Mouse (Mus musculus): ENCODE data around the gene Cdkn3.
A peak's percentile ranks its signal among the peaks of the same experiment; 100 is the strongest.
"Not testable (repeated sequence)": the region's sequence is repeated elsewhere in the genome, so short reads cannot be mapped to it uniquely, and the experiment has no call there.

The Cdkn3 gene

DNA sequence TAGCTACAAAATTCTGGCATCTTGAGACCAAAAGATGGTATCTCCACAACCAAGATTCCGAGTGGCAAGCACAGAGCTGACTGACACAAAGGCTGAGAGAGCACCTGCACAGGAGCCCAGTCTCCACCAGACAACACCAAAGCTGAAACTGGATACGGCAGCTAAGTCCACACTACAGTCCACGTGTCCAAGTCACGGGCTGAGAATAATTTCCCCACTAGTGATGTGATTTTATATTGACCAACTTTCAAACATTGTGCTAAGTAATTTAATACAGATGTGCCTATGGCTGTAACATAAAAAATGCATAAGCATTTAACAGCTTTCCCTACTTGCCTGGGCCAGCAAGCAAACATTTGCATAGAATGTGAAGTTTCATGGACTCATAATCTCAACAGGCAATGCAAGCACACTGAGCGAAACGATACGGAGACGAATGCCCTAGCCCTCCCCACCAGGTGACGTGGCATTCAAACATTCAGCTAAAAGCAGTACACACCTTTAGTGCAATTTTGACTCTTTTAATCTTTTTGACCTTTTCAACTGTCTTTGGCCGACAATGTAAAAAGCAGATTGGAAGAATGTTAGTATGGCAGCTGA is 23.1 kb downstream of the Cdkn3 start:
- DNase-seq (ENCODE audit: low spot score in 2 of 2): no peak

GRCm38 (mm10) chr14:46785247-46785646 is 24.9 kb downstream of the Cdkn3 start:
- no peak for DNase-seq (ENCODE audit: low spot score in 2 of 2)

GRCm38 (mm10) chr14:46787454-46787786 is 27.1 kb downstream of the Cdkn3 start:
- DNase-seq (ENCODE audit: low spot score in 2 of 2): no peak

DNA sequence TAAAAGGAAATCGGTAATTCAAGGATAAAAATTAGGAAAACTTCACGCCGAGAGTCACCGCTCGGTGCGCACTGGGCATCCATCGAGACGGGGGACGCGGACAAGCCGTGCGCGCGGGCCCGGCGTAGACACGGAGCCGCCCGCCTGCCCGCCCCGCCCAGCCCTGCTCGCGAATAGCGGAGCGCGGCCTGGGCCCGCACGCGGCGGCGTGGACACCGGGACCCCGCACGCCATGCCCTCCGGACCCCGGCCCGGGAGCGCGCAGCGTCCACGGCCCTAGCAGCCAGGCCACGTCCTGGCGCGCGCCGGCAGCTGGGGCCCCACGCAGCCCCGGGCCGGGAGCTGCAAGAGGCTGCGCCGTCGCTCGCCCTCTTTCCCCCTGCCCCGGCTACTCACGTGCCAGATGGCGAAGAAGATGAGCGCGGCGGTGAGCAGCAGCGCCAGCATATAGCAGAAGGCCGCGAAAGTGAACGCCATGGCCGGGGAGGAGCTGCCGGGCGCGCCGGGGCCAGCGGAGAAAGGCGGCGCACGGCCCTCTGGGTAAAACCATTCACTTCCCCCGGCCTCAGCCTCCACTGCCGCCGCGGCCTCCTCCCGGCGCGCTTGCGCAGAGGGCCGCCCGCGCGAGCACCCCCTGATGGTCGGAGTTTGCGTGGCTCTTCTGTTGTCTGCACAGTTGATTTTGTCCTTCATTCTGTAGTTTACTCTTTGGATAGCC is 27.6 kb downstream of the Cdkn3 start, which contains the start of gene Cnih1:
Gene Cnih1, minus strand, starts transcription at position 625 of the 718 bp plus-strand sequence.
- DNase-seq (ENCODE audit: low spot score in 2 of 2): peak; percentile 86 to 90

DNA sequence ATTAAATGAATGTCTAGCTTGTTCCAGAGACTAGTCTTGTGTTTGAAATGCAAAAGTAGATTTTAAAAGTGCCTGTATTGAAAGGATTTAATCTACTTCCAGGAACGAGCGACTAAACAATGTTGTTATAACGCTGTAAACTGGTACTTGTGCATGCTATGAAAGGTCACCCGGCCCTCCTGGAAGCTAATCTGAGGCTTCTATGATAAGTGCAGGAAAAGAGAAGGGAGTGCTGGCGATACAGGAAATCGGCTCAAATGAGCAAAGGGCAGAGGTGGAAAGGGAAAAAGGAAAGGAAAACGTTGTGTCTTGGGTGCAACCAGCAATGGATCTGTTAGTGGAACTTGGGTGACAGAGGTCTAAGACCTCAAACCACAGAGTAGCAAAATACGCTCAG is 28.2 kb downstream of the Cdkn3 start:
- no peak for DNase-seq (ENCODE audit: low spot score in 2 of 2)

- peak in 1 of 2 experiments; percentile 37 for DNase-seq (ENCODE audit: low spot score in 2 of 2)
Observed at GRCm38 (mm10) chr14:46790303-46790702, 30.0 kb downstream of the Cdkn3 start.

DNA sequence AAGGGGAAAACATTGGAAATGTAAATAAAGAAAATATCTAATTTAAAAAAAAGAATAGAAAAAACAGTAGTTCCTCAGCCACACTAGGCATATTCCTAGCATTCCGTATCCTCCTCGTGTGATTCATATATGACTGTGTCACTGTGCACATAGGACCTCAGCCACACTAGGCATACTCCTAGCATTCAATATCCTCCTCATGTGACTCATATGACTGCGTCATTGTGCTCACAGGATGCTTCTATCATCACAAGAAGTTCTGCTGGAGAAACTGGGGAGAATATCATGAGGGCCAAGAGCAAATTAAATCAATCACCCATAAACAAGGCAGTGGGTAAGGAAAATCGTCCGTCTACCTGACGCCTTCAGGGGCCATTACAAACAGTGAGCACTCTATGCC is 30.4 kb downstream of the Cdkn3 start:
- no peak for DNase-seq (ENCODE audit: low spot score in 2 of 2)

DNA sequence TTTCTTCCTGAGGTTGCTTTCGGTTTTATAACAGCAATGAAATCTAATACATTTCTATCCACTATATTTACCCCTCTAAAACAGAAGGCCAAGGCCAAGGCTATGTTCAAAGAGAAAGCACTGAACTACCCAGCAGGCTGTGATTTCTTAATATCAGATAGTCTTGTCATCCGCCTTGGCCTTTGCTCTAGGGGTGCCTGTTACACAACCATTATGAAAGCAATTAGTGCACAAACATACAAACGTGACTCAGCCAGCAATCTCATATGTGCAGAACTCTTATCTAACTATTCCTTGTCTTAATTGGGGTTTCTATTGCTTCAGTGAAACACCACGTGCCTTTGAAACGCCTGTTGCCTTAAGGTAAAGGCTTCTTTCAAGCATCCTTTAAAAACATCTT is 33.8 kb downstream of the Cdkn3 start:
- no peak for DNase-seq (ENCODE audit: low spot score in 2 of 2)

DNA sequence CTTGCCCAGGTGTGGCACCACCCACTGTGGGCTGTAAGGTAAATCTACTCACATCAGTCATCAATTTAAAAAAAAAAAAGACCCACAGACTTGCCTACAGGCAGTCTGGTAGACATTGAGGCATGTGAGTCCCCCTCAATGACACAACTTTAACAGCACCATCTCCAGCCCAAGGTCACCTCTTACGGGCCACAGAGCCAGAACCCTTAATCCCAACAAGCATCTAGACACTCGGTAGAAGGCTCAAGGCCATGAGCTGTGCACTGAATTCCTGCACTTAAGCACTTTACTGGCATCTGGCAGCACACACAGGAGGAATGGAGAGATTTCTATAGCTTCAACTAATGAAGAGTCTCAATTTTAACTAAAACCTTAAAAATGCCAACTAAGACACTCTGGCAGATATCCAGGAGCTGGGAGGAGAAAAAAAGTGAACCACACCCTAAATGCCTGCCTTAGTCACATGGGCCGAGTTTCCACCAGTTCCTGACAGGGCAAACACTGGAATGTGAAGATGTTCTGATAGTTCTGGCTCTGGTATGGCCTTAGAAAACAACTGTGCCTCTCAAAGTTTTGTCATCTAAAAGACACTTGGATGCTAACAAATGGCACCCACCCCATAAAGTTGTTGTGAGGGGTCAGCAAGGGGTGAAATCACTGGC is 40.5 kb downstream of the Cdkn3 start:
- DNase-seq (ENCODE audit: low spot score in 2 of 2): peak in 1 of 2 experiments; percentile 47

DNA sequence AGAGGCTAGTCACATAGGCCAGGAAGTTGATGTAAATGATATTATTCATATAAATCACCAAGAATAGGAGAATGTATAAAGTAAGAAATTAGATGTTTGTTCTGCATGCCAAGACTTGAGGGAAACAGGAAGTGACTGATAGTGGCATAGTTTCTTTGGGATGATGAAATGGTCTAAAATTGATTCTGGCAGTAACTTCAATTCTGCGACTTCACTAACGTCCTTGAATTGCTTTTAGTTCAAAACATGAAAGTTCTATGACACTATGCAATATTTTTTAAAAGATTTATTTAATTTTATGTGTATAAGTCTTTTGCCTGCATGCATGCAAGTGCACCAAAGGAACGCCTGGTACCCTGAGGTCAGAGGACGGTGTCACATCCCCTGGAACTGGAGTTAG is 42.9 kb downstream of the Cdkn3 start:
- no peak for DNase-seq (ENCODE audit: low spot score in 2 of 2)

- no peak for DNase-seq (ENCODE audit: low spot score in 2 of 2)
Observed at GRCm38 (mm10) chr14:46803791-46804190, 43.5 kb downstream of the Cdkn3 start.

GRCm38 (mm10) chr14:46806186-46806585 is 45.8 kb downstream of the Cdkn3 start:
- DNase-seq (ENCODE audit: low spot score in 2 of 2): no peak

DNA sequence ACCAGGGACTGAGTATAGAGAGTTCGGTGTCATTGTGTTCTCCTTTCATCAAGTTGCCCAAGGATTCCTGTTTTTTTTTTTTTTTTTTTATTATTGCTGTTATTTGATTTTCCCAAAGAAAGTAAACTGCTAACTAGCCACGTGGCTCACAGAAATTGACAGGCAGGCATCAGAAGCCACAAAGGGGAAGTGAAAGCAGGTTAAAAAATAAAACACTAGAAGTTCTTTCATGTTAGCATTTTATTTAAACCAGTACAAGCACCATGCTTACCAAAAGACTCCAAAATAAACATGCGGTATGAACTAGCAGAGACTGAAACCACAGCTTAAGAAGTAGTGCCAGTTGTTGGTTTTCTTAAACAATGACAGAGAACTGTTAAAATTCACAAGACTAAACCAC is 47.6 kb downstream of the Cdkn3 start:
- no peak for DNase-seq (ENCODE audit: low spot score in 2 of 2)

DNA sequence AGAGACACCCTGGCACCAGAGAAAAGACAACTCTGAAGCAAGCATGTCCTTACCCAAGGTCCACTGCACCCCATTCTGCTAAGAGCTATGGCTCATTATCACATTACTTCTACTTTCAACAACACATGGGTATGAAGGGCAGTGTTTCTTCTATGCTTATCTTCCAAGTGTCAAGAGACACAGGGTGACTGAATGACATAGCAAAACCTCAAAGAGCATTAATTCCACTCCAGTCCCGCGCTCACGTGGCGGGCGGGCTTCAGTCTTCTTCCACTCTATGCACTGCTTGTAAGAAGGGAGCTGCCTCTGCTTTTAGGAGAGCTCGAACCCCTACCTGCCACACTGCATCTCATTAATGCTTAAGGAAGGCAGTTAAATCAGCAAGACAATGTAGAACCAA is 55.3 kb downstream of the Cdkn3 start:
- no peak for DNase-seq (ENCODE audit: low spot score in 2 of 2)

GRCm38 (mm10) chr14:46816916-46817622 is 56.7 kb downstream of the Cdkn3 start:
- DNase-seq (ENCODE audit: low spot score in 2 of 2): no peak

GRCm38 (mm10) chr14:46818743-46819142 is 58.4 kb downstream of the Cdkn3 start:
- no peak for DNase-seq (ENCODE audit: low spot score in 2 of 2)

GRCm38 (mm10) chr14:46819961-46820360 is 59.6 kb downstream of the Cdkn3 start:
- not testable (repeated sequence) for DNase-seq (ENCODE audit: low spot score in 2 of 2)

Measured in spleen, postnatal 14 days (tissue).